Mouse (Mus musculus) lung, adult 2 months (tissue): Measurements from ENCODE around the gene Yeats2. TPM values are rescaled to one million over a fixed set of nuclear protein-coding genes. Genes with fewer than 3 reads are reported as not detected.
"Not testable (repeated sequence)": the region's sequence is repeated elsewhere in the genome, so short reads cannot be mapped to it uniquely, and the experiment has no call there.

Source experiments
- DNase-seq: peaks from one replicate; pipeline ENCODE4 v3.0.0; 2022
- H3K4me1 ChIP-seq: fragments of 200-500 bp; 2 replicates; pipeline ENCODE4 v1.6.1; 2011; ENCODE audit warnings: low read length; ENCODE audit not compliant: control insufficient read depth, insufficient read depth
- H3K4me3 ChIP-seq: fragments of 200-500 bp; replicated peaks from 2 replicates; pipeline ENCODE3; 2011; ENCODE audit warnings: low read depth, mild to moderate bottlenecking, control low read depth, low read length; ENCODE audit errors: extremely low read depth
- CTCF ChIP-seq: fragments of 200-500 bp; IDR thresholded peaks from 2 replicates; pipeline ENCODE4 v1.5.1; 2011; ENCODE audit warnings: mild to moderate bottlenecking, low read length, control low read depth; ENCODE audit not compliant: insufficient read depth
- POLR2A ChIP-seq: fragments of 200-500 bp; IDR thresholded peaks from 2 replicates; pipeline ENCODE4 v1.6.1; 2011; ENCODE audit warnings: low read depth, mild to moderate bottlenecking, control low read depth, low read length, borderline replicate concordance; ENCODE audit errors: extremely low read depth
- WGBS: fragments of 180-500 bp; shearing (Covaris S2); methylation state at CpG from one replicate; pipeline ENCODE4 v1.1.7; 2018; 5-methylcytosine and 5-hydroxymethylcytosine counted together
- polyA plus RNA-seq: library from polyadenylated mRNA; depleted of rRNA; stranded (reverse); fragments of >200 nt; gene quantifications from 2 replicates; pipeline ENCODE4 v1.2.3, GENCODE M21; 2012

Gene Yeats2
- polyA plus RNA-seq, 1 experiment, result 26.4 TPM

DNA sequence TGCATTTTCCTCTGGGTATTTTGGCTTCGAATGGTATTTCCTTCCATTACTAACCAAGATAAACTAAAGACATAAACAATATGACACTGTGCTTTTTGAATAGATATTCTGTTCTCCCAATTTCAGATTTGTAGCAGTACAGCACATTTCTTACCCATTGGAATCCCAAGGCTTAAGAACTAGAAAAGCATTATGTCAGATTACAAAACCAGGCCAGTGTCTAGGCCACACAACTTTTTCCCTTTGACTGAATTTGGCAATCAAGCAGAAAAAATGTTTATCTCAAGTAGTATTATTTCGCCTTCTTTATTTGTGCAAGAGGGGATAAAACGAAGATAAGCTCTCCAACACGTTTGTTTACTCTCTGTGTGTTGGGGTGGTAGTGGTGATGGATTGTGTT is 24.8 kb upstream of the Yeats2 start:
- H3K4me1 ChIP-seq, result peaks cover 14% of the 10 kb centered on the region
- TF ChIP-seq POLR2A (no peak), CTCF (no peak)
- H3K4me3 ChIP-seq, result no peak overlapping the region
- WGBS, result 22% methylated on average over 4 of the region's 4 CpGs
- no peak for DNase-seq

- not testable (repeated sequence) for H3K4me3 ChIP-seq, DNase-seq, H3K4me1 ChIP-seq
- WGBS, result 49% methylated on average over 10 of the region's 10 CpGs
Observed at GRCm38 (mm10) chr16:20126319-20126883, 14.5 kb upstream of the Yeats2 start.

DNA sequence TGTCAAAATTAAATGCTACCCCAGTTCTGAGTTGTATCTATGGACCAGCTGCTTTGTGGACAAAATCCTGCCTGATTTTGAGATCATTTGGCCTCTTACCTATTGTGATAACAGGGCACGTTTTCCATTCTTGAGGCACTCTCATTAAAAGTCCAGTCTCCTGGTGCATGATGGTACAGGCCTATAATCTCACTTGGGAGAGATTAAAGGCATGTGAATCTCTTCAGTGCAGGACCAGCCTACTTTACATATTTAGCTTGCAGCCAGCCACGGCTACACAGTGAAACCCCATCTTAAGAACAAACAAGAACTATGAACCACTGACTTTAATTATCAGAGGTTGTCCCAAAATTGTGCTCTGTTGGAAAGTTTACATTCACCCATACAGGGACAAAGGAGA is 10.5 kb upstream of the Yeats2 start:
- 53% methylated on average over 2 of the region's 2 CpGs for WGBS
- no peaks in the 10 kb centered on the region for H3K4me1 ChIP-seq
- TF ChIP-seq CTCF, result no peak
- TF ChIP-seq POLR2A, result no peak
- no peak for DNase-seq
- no peak overlapping the region for H3K4me3 ChIP-seq

GRCm38 (mm10) chr16:20144568-20144967 is 3.7 kb downstream of the Yeats2 start:
- H3K4me1 ChIP-seq, result peaks cover 11% of the 10 kb centered on the region
- TF ChIP-seq POLR2A (no peak), CTCF (no peak)
- 77% methylated on average over 3 of the region's 3 CpGs for WGBS
- DNase-seq, result no peak
- no peak overlapping the region for H3K4me3 ChIP-seq

DNA sequence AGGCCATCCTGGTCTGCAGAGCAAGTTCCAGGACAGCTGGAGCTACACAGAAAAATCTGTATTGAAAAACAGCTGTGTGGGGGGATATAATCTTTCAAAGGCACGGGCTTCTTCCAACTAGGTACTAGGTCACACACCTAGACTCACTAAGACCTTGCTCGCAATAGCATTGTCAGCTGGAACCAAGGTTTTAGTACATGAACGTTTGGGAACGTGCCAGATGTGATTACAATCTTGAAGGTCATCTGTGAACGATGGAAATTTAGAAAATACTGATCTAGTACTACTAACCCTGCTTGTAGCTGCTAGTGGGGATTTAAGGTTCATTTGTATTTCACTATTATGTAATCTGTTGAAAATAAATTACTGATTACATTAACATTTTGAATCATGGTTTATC is 11.1 kb downstream of the Yeats2 start:
- H3K4me3 ChIP-seq, result no peak overlapping the region
- H3K4me1 ChIP-seq, result no peaks in the 10 kb centered on the region; the same call in 1 of the 2 replicates
- DNase-seq, result no peak
- 56% methylated on average over 5 of the region's 5 CpGs for WGBS
- TF ChIP-seq POLR2A (no peak), CTCF (no peak)

DNA sequence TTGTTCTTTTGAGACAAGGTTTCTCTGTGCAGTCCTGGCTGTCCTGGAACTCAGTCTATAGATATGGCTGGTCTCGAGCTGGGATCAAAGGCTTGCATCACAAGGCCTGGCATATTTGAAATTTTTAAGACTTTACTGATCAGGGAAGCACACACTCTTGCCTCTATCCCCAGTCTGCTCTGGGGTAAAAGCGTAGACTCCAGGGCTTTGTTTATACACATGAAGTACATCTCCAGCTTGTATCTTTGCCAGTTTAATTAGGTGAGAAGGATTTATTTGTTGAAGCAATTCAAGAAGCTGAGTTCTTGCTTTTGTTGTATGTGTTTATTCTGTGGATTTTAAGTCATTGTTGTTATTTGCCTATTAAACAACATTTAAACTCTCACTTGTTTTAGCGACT is 12.9 kb downstream of the Yeats2 start:
- no peak for DNase-seq
- Histone ChIP-seq H3K4me3 (no peak overlapping the region), H3K4me1 (no peaks in the 10 kb centered on the region; the same call in 1 of the 2 replicates)
- WGBS, result 52% methylated on average over 3 of the region's 3 CpGs
- TF ChIP-seq CTCF (no peak), POLR2A (no peak)

GRCm38 (mm10) chr16:20160130-20160529 is 19.3 kb downstream of the Yeats2 start:
- 78% methylated on average over 2 of the region's 2 CpGs for WGBS
- Histone ChIP-seq H3K4me3 (no peak overlapping the region), H3K4me1 (no peaks in the 10 kb centered on the region; the same call in 1 of the 2 replicates)
- no peak for DNase-seq
- TF ChIP-seq POLR2A (no peak), CTCF (no peak)

DNA sequence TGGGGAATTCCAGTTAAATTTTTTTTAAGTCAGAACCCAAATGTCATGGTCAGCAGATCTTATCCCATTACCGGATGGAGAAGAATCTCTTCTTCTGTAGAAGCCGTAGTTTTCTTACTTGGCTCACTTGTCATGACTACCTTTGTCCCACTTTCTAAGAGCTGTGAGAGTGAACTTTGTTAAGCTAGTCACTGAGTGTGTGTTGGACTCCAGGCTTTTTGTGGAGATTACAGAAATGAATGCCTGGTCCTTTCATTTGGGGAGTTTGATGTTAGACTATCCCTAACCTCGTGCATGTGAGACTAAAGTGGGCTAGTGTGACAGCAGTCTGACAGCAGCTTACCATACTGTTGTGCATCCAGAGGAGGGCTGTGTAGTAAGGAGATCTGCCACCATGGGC is 28.2 kb downstream of the Yeats2 start:
- 72% methylated on average over 3 of the region's 3 CpGs for WGBS
- Histone ChIP-seq H3K4me1 (peaks cover 3% of the 10 kb centered on the region), H3K4me3 (no peak overlapping the region)
- DNase-seq, result no peak
- TF ChIP-seq POLR2A, result no peak
- no peak for TF ChIP-seq CTCF

DNA sequence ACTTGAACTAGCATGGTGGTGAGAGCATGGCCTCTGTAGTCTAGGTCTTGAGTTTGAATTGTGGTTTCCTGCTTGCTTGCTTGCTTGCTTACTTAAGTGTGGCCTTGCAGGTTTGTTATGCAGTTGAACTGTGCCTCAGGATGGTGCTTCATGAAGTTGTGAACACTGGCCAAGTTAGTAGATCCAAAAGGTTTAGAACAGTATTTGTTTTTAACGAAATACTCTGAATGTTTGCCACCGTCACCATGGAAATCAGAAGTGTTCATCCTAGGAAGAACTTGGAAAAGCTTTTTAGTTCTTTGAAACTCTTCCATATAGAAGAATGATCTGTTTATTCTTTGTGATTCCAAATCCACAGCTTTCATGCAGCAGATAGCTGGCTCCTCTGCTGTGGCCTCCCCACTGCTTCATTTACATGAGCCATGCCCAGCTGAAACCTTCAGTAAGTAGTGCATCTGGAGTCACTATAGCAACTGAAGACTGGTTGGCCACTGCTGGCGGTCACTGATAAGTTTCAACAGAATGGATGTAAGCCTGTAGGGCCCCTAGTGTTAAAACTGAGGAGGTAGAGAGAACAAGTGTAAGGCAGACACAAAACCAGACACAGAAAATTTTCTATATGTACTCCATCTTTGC is 28.7 kb downstream of the Yeats2 start:
- DNase-seq, result no peak
- Histone ChIP-seq H3K4me3 (no peak overlapping the region), H3K4me1 (peaks cover 3% of the 10 kb centered on the region)
- WGBS, result 62% methylated on average over 3 of the region's 3 CpGs
- no peak for TF ChIP-seq CTCF
- no peak for TF ChIP-seq POLR2A

DNA sequence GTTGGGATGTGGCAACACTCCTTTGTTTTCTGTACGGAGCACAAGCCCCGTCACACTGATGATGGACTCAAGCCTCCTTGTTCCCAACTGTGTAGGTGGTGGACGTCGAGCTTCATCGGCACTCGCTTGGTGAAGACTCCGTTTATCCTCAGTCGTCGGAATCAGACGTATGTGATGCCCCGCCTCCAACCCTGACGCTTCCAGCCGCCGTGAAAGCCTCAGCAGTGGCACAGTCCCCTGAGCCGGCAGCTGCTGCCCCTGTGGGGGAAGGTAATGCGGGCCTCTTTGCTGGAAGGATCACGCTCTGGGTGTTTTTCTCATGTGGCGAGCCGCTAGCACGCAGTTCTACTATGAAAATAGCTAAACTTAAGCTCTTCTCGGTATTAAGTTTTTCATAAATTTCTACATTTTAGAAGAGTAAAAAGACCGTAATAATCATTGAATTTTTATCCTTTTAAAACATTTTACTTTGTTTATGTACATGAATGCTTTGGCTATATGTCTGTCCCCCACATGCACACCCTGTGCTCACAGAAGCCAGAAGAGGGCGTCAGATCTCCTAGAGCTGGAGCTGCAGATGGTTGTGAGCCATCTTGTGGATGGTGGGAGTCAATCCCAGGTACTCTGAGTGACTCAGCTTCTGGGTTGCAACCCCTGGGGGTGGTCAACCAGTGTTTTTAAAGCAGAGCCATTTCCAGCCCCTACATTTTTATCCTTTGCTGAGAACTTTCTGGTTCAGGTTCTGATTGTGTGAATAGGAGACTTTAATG is 38.7 kb downstream of the Yeats2 start:
- no peak overlapping the region for H3K4me3 ChIP-seq
- no peak for DNase-seq
- WGBS, result 82% methylated on average over 23 of the region's 23 CpGs
- no peaks in the 10 kb centered on the region for H3K4me1 ChIP-seq
- TF ChIP-seq POLR2A (no peak), CTCF (no peak)
